Mouse (Mus musculus) kidney, adult 2 months (tissue): ENCODE data around the gene Ifnar1.

Experiments
- CTCF ChIP-seq: fragments of 200-500 bp; conservative IDR thresholded peaks from 2 replicates; pipeline ENCODE4 v1.5.1; 2011; ENCODE audit warnings: low read depth, mild to moderate bottlenecking, control low read depth, low read length, moderate library complexity, mixed read lengths; ENCODE audit not compliant: insufficient read depth, insufficient read length
- POLR2A ChIP-seq: fragments of 200-500 bp; IDR thresholded peaks from one replicate; pipeline ENCODE4 v1.6.1; 2011; ENCODE audit warnings: low read depth, low read length, control low read depth

GRCm38 (mm10) chr16:91438081-91438480 lies 47.0 kb upstream of the Ifnar1 start:
- TF ChIP-seq POLR2A (no peak), CTCF (no peak)
